Mouse (Mus musculus) CD4-positive, CD25-positive, alpha-beta regulatory T cell, adult 2 months (primary cell): ENCODE data around the gene Ass1.

Experiments
- DNase-seq: peaks from one replicate; pipeline ENCODE4 v3.0.0-alpha.2; 2012; ENCODE audit warnings: low read depth, low spot score

The Ass1 gene

DNA sequence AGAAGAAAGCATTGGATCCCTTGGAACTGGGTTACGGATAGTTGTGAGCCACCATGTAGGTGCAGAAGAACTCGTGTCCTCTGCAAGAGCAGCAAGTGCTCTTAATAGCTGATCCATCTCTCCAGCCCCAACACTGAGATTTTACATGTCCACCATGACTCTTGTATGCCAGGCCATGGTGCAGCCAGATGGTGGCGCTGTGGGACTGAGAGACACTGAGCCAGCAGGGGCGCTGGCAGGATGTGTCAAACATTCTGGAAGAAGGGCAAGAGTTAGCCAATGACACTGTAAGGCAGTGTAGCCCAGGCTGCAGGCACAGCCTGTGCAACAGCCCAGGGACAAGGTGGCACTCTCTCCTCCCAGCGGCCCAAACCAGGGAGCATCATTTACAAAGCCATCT, 14.2 kb downstream of the Ass1 start:
- peak; percentile 72 for DNase-seq

DNA sequence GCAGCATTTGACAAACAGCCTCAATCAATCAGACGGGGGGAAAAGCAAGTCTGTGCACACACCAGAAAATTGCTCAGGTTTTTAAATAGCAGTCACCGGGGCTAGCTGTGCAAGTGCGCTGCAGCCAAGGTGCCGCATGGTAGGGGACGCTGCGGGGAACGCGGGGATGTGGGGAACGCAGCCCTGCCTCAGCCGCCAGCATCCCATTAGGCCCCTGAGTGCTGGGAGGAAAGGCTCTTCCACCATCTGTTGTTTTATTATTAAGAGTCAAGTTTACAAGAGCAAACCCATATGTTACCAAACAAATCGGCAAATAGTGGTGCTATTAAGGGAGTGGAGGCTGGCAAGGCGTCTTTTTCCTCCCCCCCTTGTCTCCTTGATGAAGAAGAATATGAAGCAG, 19.2 kb downstream of the Ass1 start:
- DNase-seq: no peak

GRCm38 (mm10) chr2:31490556-31490955, 20.5 kb downstream of the Ass1 start:
- no peak for DNase-seq

- peak; percentile 31 for DNase-seq
These were observed 22.3 kb downstream of the Ass1 start for GRCm38 (mm10) chr2:31492308-31492707.

- no peak for DNase-seq
These were observed 23.2 kb downstream of the Ass1 start for GRCm38 (mm10) chr2:31493243-31493642.

DNA sequence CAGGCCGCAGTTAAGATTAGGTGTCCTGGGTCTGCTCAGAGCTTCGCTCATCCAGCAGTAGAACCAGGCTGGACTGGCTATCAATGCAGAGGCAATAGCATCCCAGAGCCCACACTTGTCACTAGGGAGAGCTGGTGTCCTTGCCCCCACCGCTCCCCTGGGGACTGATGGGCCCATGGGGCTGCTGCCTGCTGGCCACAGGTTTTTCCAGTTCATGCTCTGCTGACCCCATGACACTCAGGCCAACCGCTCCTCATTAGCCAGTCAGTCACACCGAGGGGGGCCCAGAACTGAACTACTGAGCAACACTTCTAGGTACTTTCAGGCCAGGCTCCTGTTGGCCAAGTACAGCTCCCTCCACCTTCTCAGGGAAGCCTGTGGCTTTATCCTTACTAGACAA, 24.3 kb downstream of the Ass1 start:
- no peak for DNase-seq

- no peak for DNase-seq
These were observed 25.1 kb downstream of the Ass1 start for GRCm38 (mm10) chr2:31495046-31495476.

- DNase-seq: no peak
These were observed 26.1 kb downstream of the Ass1 start for GRCm38 (mm10) chr2:31496141-31496540.

DNA sequence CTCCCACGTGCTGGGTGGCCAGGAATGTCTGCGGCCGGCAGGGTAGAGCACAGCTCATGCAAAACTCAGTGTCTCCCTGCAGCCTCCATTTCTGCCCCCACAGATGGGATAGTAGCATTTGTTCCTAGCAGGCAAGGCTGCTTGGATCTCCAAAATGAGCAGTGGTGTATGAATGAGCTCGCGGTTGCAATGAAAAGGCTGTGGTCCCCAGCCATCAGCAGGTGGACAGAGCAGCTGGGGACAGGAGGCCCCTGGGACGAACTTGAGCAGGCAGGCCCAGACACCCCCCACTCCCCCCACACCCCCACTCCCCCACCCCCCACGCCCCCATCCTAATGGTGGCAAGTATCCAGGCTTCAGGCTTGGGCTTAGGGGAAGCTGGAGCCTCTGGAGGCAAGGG, 27.1 kb downstream of the Ass1 start:
- DNase-seq: no peak

- DNase-seq: no peak
These were observed 27.6 kb downstream of the Ass1 start for GRCm38 (mm10) chr2:31497635-31498034.

GRCm38 (mm10) chr2:31499327-31500291, 29.6 kb downstream of the Ass1 start:
- no peak for DNase-seq

DNA sequence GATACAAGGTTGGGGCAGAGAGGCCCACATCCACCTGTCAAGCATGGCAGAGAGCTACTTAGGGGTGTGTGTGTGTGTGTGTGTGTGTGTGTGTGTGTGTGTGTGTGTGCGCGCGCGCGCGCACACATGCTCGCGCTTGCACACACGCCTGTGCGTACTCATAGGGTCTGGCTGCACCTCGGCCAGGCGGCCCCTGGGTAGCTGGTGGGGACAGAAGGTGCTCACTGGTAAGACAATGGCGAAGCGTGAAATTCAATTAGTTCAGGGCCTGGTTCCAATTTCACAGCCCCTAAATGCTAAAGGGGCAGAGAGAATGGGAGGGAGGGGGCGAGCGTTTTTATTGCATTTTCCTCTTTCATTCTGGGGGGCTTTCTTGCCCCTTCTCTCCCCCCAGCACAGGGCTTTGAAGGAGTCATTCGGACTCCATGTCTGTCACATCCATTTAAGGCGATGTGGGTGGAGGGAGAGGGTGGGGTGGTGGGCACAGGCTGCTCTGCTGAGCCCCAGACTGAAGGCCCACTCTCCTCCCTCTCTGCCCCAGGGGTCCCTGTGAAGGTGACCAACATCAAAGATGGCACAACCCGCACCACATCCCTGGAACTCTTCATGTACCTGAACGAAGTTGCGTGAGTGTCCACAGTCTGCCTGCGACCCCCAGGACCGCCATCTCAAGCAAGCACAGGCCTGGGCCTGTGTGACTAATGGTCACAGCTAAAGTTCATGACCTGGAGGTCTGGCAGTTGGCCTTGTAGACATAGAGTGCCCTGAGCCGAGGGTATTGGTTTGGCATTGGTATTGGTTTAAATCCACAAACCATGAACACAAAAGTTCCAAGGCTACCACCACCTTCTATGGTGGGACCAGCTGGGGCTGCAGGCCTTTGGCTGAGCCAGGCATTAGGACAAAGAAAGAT, 30.5 kb downstream of the Ass1 start:
- no peak for DNase-seq

DNA sequence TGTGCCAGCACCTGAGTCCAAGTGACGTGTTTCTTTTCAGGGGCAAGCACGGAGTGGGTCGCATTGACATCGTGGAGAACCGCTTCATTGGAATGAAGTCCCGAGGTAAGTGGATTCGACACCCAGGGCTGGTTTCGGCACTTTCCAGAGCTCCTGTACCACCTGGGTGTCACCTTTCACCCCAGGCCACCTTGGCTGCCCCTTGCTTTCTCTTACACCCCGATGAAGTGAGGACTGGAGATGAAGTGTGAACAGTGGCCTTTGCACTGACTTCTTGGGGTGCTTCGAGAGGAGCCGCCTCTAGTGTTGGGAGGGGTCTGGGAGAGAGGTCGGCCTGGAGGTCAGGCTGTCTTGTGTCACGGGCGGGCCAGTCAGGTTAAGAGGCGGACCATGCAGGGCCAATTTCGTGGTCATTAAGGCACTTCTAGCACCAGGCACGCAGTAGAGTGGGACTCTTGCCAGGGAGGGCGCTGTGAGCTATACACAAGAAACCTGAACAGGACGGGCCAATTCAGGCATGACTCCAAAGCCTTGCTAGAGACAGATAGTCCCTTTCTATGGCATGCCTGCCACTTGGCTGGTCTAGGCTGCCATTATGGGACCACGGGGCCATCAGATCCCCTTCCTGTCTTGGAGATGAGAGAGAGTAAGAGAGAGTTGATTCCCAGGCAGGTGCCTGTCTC, 31.6 kb downstream of the Ass1 start:
- no peak for DNase-seq

GRCm38 (mm10) chr2:31502616-31503522, 32.9 kb downstream of the Ass1 start:
- DNase-seq: no peak

GRCm38 (mm10) chr2:31505472-31505871, 35.5 kb downstream of the Ass1 start:
- DNase-seq: no peak

GRCm38 (mm10) chr2:31508851-31509250, 38.8 kb downstream of the Ass1 start:
- no peak for DNase-seq

GRCm38 (mm10) chr2:31511316-31511715, 41.3 kb downstream of the Ass1 start:
- DNase-seq: no peak

DNA sequence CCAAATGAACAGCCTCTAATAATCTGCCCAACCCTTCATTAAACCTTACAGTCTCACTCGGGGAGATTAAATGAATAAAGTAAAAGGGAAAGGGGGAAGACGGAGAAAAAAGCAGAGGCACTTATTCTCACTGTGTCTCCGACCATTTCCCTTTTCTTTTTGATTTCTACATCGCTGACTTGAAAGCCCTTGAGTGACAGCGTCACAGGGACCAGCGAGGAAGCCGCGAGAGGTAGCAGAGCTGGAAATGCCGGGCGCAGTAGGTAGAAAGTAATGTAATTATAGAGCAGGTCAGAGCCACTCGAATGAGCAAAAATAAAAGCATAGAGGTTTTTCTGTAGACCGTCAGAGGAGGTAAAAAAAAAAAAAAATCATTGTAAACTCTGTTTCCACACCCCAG, 46.5 kb downstream of the Ass1 start:
- no peak for DNase-seq

GRCm38 (mm10) chr2:31521800-31522335, 51.9 kb downstream of the Ass1 start:
- DNase-seq: no peak

DNA sequence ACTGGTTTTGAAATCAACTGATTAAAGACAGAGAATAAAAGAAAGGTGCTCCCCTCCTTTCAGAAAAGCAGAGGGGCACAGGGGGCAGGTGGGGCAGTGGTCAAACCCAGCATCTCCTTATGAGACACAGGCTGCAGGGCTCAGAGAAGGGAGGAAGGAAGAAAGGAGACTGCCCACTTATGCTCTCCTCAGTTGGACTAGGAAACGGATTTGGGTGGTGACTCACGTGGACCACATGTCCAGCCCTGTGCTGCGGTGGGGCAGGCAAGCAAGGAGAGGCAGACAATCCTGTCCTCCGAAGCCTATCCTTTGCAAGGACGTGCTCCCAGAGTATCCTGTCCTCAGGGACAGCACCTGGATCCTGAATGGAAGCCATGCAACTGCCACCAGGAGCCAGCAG, 54.6 kb downstream of the Ass1 start:
- DNase-seq: no peak
